Mouse (Mus musculus): ENCODE results near the gene Ino80d. TPM values are rescaled to one million over a fixed set of nuclear protein-coding genes. Genes with fewer than 3 reads are reported as not detected.

The Ino80d gene
- total RNA-seq, 1 experiment from 2014 or later, result 21.6 TPM

DNA sequence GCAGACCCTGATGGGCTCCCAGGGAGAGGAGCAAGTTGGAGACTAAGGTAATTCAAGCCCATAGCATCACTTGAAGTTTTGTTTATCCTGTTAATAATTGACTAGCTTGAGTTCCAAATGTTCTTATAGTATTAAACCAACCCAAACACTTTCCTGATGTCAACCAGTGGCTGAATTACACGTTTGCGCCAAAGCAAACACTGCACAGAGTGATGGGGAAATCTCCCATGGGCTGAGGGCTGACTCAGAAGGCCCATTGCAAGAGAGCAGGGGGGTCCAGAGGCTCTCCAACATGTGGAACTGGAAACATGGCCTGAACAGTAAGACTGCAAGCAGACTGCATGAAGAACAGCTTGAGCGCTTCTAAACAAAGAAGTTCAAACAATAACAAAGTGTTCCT, 81.5 kb downstream of the Ino80d start:
- ATAC-seq (replicated peaks; ENCODE audit: insufficient number of reproducible peaks, low FRiP score, low TSS enrichment, poor library complexity, severe bottlenecking), result no peak

- no peak for ATAC-seq (replicated peaks; ENCODE audit: insufficient number of reproducible peaks, low FRiP score, low TSS enrichment, poor library complexity, severe bottlenecking)
Measured at GRCm38 (mm10) chr1:63019916-63020315, 94.6 kb downstream of the Ino80d start.

- ATAC-seq (replicated peaks; ENCODE audit: insufficient number of reproducible peaks, low FRiP score, low TSS enrichment, poor library complexity, severe bottlenecking), result no peak
Measured at GRCm38 (mm10) chr1:63005013-63005646, 109.3 kb downstream of the Ino80d start.

DNA sequence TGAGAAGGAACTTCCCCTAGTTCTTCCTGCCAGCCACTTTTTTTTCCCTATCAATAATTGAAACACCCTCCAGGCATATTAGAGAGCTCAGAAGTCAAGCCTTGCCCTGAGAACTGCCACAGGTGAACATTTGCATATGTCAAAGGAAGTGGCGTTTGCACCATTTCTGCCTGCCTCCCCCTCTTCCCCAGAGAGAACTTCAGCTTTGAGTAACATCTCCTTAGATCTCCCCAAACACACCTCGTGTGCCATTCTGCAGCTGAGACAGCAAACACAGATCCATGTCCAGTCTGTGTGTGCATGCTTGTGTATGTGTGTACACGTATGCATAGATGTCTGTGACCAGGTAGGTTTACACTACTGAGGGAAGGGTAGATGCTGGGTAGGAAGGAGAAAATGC, 112.6 kb downstream of the Ino80d start:
- ATAC-seq (replicated peaks; ENCODE audit: insufficient number of reproducible peaks, low FRiP score, low TSS enrichment, poor library complexity, severe bottlenecking), result no peak

DNA sequence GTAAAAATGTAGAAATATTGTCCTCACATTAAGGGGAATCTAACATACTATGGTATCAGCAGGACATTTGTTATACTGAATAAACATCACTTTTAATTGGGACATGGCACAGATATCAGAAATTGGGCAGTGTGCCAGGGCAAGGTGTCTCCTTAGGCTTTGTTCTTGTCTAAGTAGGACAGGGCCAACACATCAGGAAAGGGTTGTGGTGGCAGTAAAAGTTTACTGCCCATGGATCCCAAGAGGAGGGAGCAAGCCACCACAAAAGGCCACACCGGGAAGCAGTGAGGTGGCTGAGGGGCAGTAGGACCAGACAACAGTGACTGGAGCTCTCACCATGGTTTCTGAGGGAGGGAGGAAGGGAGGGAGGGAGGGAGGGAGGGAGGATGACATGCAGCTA, 121.1 kb downstream of the Ino80d start:
- ATAC-seq (replicated peaks; ENCODE audit: insufficient number of reproducible peaks, low FRiP score, low TSS enrichment, poor library complexity, severe bottlenecking), result no peak

- ATAC-seq (replicated peaks; ENCODE audit: insufficient number of reproducible peaks, low FRiP score, low TSS enrichment, poor library complexity, severe bottlenecking), result no peak
Measured at GRCm38 (mm10) chr1:62992648-62993047, 121.8 kb downstream of the Ino80d start.

DNA sequence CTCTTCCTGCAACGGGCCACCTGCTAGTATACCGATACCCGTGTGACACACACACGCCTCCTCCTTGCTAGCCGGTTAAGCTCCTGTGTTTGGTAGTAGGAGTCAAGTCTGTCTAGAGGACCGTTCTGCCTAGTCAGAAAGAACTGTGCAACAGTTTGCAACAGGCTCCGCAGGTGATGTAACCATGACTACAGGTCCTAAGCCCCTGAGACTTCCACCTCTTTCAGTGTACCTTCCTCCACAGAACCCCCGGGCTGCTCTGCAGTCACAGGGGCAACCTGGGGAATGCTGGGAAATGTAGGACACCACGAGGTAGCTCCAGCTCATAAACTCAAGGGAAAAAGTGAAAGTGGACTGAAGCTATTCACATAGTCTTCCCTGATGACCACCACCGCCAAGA, 123.4 kb downstream of the Ino80d start:
- no peak for ATAC-seq (replicated peaks; ENCODE audit: insufficient number of reproducible peaks, low FRiP score, low TSS enrichment, poor library complexity, severe bottlenecking)

DNA sequence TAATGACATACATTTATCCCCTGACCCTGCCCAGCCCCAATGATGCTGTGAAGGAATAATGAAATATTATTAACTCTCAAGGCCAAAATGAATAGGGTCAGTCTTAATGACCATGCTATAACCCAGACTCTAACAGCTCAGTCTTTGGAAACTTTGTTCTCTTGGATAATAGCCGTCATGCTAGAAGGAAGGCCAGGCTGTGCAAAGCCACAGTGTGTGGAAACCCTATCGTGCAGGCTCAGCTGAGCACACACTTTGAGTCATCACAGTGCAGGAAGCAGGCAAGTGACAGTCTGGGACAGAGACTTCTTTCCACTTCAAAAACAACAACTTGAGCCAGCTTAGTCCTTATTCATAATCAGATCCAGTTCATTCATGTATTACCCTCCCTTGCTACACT, 126.9 kb downstream of the Ino80d start:
- ATAC-seq (replicated peaks; ENCODE audit: insufficient number of reproducible peaks, low FRiP score, low TSS enrichment, poor library complexity, severe bottlenecking), result no peak

DNA sequence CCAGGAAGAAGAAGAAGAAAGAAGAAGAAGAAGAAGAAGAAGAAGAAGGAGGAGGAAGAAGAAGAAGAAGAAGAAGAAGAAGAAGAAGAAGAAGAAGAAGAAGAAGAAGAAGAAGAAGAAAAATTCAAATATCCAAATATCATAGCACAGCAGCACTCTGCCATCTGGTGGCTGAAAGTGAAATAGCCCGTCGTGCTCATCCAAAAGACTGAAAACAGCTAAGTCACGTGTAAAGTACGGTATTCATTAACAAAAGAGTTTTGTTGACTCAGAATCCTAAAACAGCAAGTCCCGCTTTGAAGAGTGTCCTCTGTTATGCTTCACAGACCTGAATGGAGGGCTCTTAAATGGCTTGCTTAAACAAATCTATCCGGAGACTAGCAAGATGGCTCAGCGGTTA, 128.2 kb downstream of the Ino80d start:
- no peak for ATAC-seq (replicated peaks; ENCODE audit: insufficient number of reproducible peaks, low FRiP score, low TSS enrichment, poor library complexity, severe bottlenecking)

- no peak for ATAC-seq (replicated peaks; ENCODE audit: insufficient number of reproducible peaks, low FRiP score, low TSS enrichment, poor library complexity, severe bottlenecking)
Measured at GRCm38 (mm10) chr1:62984566-62984965, 129.9 kb downstream of the Ino80d start.

GRCm38 (mm10) chr1:62976742-62977141, 137.7 kb downstream of the Ino80d start:
- no peak for ATAC-seq (replicated peaks; ENCODE audit: insufficient number of reproducible peaks, low FRiP score, low TSS enrichment, poor library complexity, severe bottlenecking)

- no peak for ATAC-seq (replicated peaks; ENCODE audit: insufficient number of reproducible peaks, low FRiP score, low TSS enrichment, poor library complexity, severe bottlenecking)
Measured at GRCm38 (mm10) chr1:62966885-62967284, 147.6 kb downstream of the Ino80d start.

DNA sequence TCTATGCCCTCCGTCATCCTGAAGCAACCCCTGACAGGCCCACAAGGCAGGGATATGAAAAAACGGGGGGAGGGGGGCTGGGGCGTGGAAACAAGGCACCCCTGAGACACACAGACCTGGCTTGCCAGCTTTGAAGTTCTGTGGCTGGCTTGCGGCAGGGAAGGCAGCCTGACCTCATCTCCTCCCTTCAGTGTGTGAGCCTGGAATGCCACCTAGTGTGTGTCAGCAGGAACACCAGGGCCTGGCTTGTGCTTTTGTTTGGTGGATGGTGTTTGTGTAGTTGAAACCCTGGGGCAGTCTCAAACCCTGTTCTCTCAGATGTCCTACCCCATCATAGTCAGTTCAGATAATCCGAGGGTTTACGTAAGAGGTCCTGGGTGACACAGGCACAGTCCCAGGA, 150.2 kb downstream of the Ino80d start:
- ATAC-seq (replicated peaks; ENCODE audit: insufficient number of reproducible peaks, low FRiP score, low TSS enrichment, poor library complexity, severe bottlenecking), result no peak

DNA sequence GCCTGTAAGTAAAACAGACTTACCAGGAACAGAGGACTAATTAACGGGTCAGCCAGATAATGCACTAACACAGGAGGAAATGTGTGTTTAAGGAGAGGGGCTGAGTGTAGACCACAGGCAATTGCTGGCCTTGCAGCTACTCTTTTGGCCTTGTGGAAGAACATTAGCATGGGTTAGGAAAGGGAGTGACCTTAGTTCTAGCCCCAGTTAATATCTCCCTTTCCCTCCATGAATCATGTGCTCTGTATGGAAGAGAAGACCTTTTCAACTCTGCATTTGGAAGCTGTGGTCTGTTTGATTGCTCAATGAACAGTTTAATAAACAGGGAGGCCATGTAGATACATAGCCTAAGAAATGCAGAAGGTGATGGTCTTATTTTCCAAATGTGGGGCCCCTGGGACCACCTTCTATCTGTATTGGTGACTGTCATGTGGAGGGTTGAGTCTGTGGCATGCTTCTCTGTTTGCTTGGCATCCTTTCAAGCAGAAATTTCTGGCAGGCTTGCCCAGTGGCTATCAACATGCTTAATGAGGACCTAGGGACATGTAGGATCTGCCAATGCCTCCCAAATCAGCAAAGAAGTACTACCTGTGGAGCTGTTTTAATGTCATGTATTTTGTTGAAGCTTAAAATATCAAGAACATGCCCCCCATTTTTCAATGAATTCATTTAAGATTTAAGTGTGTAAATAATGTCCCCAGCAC, 157.4 kb downstream of the Ino80d start:
- no peak for ATAC-seq (replicated peaks; ENCODE audit: insufficient number of reproducible peaks, low FRiP score, low TSS enrichment, poor library complexity, severe bottlenecking)

DNA sequence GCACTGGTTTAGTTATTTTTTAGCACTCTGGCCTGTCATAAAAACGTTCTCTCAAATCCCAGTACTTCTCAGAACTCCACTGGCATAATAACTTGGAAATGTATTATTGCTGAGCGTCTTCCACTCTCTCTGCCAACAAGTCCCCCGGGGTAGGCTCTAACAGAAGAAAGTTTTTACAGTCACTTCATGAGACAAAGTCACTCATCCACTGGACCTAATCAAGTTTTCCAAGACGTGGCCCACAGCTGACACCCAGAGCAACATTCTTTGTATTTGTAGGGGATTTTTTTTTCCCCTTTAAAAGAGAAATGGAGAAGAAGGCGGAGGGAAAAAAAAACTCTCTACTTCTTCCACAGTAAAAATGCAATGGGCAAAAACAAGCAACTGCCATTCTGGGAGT, 157.9 kb downstream of the Ino80d start:
- no peak for ATAC-seq (replicated peaks; ENCODE audit: insufficient number of reproducible peaks, low FRiP score, low TSS enrichment, poor library complexity, severe bottlenecking)

- ATAC-seq (replicated peaks; ENCODE audit: insufficient number of reproducible peaks, low FRiP score, low TSS enrichment, poor library complexity, severe bottlenecking), result no peak
Measured at GRCm38 (mm10) chr1:62955340-62955739, 159.1 kb downstream of the Ino80d start.

- no peak for ATAC-seq (replicated peaks; ENCODE audit: insufficient number of reproducible peaks, low FRiP score, low TSS enrichment, poor library complexity, severe bottlenecking)
Measured at GRCm38 (mm10) chr1:62953036-62953435, 161.4 kb downstream of the Ino80d start.

- no peak for ATAC-seq (replicated peaks; ENCODE audit: insufficient number of reproducible peaks, low FRiP score, low TSS enrichment, poor library complexity, severe bottlenecking)
Measured at GRCm38 (mm10) chr1:62952319-62952718, 162.1 kb downstream of the Ino80d start.

DNA sequence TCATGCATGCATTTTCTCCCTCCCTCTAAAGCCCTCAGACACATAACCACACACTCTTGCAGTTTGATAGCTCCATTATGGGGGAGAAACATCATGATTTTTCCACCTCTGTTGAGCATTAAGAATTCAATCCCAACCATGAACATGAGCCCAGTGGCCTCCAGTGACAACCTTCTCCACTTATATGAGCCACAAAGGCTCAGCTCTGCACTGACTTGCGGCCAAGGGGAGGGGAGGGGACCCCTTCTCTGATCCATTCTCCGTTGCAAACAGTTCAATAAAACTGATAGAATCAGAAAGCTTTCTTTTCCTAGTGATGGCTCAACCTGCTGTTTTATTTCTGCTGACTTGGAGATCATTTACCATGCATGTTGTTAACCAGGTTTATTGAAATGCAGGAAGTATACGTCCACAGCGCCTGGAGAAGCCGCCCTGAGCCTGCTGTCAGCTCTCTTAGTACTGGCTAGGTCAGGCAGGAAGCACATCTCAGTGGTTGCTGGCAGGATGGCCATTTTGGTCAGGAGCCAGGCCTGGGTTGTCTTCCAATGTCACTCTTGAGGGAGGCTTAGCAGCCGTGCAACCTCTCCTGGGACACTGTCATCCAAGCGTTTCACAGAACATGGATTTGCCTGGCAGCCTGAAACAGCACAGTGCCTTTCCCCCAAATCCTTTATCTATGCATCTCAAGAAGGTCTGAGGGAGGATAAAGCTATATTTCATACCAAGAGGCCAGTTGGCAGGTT, 163.2 kb downstream of the Ino80d start:
- no peak for ATAC-seq (replicated peaks; ENCODE audit: insufficient number of reproducible peaks, low FRiP score, low TSS enrichment, poor library complexity, severe bottlenecking)

DNA sequence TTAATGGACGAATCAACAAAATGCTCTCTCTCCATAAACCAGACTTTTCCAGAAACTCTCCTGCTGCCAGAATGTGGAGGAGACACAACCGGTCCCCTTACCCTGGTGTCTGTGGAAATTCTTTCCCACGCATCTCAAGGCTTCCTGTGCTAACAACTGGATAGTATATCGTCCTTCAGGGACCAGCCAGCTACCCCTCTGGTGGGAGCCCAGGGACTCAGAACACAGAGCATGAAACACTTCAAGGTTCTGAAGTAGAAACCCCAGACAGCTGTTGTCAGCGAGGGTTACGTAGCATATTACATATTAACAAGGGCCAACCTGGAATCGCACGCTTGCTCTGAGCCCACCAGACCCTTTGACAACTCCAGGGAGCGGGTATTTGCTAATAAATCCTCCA, 163.9 kb downstream of the Ino80d start:
- no peak for ATAC-seq (replicated peaks; ENCODE audit: insufficient number of reproducible peaks, low FRiP score, low TSS enrichment, poor library complexity, severe bottlenecking)

Measured in monocyte, adult 5-6 weeks (primary cell).